Mouse (Mus musculus) left cerebral cortex, postnatal 25 days (tissue): ENCODE measurements at regions not wholly inside any gene's neighbourhood (a gene's known extent, or its start where the extent isn't known, plus 50 kb on each side); places are given as distances from the start of the nearest gene placed in this dataset.

ENCODE experiments used
- DNase-seq, 2 experiments: peaks; one replicate each; pipeline ENCODE4 v3.0.0; 2022; ENCODE audit warnings: low spot score in 2 of 2, mixed read lengths in 1 of 2
- intact Hi-C: fragments of 180-260 bp; cut with DNase I; formaldehyde crosslinking; loops from one replicate; pipeline ENCODE4 v1.15.1; 2025

DNA sequence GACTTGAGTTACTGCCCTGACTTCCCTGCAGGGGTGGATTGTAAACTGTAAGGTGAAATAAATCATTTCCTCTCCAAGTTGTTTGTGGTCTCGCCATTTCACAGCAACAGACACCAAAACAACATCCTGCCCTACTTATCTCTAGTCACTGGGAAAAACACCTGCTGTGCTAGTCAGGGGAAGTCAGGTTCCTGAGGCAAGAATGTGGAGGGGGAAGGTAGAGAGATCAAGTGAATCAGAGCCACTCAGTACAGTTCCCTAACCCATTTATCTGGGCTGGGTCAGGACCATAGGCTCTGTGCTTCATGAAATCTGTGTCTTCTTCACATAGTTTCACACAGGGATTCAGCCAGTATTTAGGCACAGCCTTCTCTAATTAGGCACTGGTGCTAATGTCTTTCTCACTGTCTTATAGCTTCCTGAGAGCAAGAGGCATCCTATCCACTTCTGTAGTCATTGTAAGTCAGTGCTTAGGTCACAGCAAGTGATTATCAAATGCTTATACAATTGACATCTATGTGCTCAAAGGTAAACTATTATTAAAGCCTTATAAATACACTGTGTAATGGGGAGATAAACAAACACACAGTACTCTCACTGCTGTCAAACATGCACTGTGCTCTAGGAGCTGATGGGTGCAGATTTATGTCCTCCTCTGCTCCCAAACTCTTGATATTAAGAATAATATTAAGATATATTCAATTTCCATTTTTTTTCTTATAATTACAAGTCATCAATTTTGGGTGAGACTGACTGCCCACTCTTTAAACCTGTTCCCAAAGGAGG lies 487.4 kb upstream of the Marcks start:
- intact Hi-C loops = no loop called here
- no peak for DNase-seq

DNA sequence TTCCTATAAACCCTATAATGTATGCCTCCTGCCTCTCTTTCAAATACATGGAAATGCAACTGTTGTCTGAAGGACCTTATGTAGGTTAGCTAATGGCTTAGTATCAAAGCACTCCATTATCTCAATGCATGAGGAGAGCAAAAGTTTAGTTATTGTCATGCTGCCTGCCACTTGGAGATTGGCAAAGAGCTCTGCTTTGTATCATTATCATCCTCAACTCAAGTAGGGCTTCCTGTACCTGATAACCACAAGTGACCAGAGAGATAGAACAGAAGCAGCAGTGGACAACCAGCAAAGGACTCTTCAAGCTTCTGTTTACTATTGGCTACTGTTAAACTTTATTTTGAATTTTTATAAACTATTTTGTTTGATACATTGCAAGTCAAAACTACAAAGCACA lies 484.3 kb upstream of the Marcks start:
- intact Hi-C loops = no loop called here
- DNase-seq = no peak

DNA sequence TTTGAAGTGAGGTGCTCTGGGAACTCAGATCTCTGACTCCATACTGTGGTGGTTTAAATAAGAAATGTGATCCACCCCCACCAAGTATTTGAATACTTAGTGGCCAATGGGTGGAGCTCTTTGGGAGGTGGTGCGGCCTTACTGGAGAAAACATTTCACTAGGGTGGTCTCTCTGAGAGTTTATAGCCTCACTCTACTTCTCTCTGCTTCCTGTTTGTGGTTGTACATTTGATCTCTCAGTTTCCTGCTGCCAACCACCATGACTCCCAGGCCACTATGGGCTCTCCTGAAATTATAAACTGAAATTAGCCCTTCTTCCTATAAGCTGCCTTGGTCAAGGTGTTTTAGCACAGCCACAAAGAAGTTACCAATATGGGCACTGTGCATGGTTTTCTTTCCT lies 479.9 kb upstream of the Marcks start:
- no peak for DNase-seq
- intact Hi-C loops = no loop called here

DNA sequence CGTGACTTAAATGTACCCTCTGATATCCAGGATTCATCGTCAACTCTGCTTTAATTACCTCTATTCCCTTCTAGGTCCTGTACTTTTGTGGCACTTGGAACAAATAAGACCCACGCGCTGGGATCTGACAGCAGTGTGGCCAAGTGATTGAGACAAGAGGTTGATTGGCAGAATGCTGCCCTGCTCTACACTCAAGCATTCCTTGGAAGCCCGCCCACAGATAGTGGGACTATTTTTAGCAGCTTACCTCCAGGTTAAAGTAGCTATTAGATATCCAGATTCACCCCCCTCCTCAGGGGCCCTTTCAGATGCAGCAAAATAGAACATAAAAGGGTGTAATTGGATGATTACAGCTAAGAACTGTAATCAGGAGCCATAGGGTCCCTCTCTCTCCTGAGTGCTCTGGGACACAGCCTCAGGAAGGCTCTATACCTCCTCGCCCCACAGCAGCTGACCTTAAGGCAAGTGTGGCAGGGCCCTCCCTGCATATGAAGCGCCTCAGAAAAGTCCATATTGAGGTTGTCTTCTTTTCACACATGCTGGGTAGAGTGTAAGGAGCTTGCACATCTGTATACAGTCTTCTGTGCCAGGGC lies 479.1 kb upstream of the Marcks start:
- no peak for DNase-seq
- intact Hi-C loops = no loop called here

DNA sequence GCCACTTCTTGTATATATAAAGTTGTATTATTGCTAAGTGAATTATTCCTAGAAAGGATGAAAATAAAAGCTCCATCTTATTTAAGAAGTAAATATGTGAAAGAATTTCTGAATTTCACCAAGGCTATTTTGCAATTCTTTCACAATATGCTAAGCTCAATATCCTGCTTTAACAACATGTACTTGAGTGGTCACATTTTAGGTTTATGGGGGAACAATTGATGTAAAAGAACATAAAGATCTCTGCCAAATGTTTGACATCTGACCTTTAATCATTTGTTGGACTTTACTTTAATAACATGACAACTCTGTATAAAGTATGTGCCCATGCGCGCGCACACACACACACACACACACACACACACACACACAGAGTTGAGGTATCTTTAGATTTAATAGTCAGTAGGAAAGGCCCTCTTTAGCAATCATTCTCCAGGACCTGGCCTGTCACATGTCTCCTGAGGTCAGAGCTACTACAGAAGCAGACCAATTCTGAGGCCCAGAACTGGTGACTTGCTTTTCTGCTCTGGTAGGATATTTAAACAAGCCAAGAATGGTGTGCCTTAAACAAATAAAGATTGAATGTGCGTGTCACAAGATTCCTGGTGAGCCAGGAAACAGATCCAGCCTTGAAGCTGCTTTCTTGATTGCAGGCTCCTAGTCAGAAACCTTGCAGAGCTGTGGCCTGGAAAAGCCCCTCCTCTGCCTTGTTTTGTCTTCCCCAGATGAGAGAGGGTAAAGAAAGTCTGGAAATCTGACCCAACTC lies 477.4 kb upstream of the Marcks start:
- intact Hi-C loops = no loop called here
- DNase-seq = no peak

DNA sequence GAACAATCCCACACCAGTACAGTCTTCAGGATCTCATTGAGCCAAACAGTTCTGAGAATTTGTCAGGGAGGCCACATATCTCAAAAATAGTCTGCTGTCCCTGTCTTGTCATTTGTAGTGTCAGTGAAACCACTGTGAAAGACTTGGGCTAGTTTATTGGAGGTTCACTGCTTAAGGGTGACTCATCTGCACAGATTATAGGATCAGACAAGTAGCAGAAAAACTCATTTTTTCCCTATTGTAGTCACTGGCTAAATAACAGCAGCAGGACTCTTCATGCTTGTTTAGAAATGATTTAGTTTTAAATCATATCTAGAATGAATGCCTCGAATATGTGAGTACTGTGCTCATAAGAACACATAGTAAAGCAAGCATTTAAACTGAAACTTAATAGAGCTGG lies 475.2 kb upstream of the Marcks start:
- intact Hi-C loops = no loop called here

DNA sequence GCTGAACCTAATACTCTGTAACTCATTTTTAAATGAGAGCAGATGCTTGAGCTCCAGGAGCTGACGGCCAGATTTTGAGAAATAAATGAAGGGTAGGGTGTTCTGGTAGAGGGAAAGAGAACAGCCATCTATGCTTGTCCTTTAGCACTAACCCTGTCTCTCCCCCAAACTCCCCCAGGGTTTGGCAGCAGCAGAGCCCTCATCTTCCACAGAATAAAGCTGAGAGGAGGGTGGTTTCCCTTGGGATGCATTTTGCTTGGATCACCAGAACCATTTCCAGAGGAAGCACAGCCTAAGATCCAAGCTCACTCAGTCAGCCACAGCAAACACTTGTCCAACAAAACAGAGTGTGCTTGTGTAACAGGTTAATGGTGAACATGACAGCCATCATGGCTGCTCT lies 464.8 kb upstream of the Marcks start:
- DNase-seq = no peak
- intact Hi-C loops = no loop called here

More for the DNA sequence above, 475.2 kb upstream of the Marcks start:
- DNase-seq = no peak

DNA sequence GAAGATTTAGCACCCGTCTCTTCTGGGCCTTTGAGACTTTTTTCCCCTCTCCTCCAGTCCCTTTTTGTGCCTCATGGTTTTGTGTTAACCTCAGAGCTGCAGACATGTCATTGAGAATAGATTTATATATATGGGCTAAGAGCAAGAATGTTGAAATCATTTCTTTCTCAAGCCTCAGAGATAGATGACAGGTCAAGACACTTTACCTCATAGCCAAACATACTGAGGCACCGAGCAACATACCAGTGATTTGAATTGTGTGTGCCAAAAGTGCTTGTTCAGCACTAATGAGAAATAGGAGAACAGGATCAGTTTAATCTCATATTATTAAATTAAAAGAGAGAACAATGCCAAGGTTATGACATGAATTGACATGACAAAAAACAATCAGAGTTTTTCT lies 464.2 kb upstream of the Marcks start:
- intact Hi-C loops = no loop called here
- DNase-seq = no peak

DNA sequence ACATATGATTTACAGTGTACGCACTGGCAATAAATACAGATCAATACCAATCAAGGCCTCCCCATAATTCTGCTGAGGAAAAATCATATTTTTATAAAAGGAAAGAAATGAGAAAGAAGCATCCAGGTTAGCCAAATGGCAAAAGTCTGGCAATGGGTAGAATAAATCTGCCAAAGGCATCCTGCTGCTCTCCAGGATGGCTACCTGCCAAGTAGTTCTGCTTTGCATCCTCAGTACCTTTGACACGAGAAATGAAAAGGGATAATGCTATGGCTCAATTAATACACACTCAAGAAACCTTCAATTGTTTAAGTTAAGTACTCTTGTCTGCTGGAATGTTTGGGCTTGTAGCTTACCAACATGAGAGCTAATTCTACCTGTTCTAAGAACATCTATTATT lies 451.2 kb upstream of the Marcks start:
- intact Hi-C loops = no loop called here
- no peak for DNase-seq

DNA sequence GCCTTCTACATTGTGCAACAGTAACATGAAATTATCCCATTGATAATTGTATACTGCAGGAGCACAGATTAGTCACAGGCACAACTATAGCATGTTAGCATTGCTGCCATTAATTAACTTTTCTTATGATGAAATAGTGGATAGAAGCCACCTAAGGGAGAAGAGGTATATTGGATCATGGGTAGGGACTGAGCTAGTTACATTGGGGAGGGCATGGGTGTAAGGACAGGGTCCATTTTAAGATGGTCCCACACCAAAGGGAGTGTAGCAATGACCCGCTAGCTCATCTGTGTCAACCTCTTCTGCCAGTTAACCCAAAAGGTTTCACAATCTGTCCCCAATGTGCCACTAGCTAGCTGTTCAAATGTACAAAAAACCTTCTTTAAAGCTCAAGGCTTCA lies 450.3 kb upstream of the Marcks start:
- intact Hi-C loops = no loop called here

DNA sequence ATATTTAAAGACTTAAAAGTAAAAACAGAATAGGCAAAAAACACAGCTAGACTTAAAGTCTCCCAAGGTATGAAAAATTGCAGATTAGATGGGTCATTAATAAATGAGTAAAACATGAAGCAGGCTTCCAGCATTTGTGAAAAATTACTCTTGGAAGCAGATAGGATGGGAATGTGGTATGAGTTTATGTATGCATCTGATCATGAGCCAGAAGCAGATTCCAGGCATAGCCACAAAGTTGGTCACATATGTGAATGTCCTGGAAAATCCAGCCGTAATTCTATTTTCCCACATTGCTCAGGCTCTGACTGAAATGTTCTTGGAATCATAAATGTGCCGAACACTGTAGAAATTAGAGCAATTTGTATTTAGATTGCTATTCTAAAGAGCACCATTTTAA lies 432.5 kb upstream of the Marcks start:
- intact Hi-C loops = no loop called here
- no peak for DNase-seq

More for the DNA sequence above, 450.3 kb upstream of the Marcks start:
- no peak for DNase-seq

DNA sequence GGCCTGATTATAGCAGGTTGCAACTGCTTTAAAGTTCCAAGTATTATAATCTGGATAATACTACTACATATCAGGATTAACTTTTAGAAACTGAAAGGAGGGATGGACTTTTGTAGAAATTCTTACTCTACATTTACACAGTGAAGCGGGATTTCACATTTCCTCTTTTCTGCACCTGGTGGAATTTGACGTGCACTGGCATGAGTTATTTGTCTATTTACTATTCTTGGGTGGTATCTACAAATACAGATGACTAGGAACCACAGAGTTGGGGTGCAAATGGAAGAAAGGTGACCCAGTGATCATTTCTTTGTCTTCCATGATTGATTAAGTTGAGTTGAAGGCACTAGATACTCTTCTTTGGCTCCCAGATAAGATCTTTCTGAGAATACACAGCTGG lies 423.0 kb upstream of the Marcks start:
- DNase-seq = no peak
- intact Hi-C loops = no loop called here

DNA sequence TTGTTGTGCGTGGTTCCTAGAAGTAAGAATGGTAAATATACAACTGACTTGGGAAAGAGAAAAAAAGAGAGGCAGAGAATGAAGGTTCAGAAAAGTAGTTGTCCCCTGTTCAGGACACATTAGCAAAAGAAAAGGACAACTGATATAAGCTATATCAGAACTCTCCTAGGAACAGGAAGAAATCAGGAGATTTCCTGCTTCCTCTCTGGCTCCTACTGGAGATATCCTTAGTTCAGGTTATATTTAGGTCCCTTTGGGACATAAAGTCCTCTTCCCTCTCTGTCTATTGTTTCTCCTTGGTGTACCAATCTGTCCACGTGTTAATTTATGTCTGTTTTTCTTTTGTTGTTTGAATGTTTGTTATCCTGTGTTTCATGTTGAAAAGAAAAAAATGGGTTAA lies 410.7 kb upstream of the Marcks start:
- intact Hi-C loops = no loop called here
- DNase-seq = no peak

DNA sequence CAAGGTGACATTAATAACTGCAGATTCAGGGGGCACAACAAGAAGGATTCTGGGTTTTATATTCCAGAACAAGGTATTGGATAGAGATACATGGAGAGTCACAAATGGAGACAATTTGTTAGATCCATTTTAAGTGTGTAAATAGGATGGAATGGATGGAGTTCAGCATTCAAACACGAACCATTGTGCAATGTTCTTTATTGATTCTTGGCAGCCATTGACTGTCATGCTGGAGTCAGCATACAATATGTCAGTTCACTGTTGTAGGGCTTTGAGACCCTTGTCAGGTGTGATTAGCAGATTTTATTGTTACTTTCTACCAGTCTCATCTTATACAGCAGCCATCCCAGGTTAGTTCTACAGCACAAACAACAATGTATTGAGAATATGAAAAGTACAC lies 402.0 kb upstream of the Marcks start:
- intact Hi-C loops = no loop called here
- no peak for DNase-seq

DNA sequence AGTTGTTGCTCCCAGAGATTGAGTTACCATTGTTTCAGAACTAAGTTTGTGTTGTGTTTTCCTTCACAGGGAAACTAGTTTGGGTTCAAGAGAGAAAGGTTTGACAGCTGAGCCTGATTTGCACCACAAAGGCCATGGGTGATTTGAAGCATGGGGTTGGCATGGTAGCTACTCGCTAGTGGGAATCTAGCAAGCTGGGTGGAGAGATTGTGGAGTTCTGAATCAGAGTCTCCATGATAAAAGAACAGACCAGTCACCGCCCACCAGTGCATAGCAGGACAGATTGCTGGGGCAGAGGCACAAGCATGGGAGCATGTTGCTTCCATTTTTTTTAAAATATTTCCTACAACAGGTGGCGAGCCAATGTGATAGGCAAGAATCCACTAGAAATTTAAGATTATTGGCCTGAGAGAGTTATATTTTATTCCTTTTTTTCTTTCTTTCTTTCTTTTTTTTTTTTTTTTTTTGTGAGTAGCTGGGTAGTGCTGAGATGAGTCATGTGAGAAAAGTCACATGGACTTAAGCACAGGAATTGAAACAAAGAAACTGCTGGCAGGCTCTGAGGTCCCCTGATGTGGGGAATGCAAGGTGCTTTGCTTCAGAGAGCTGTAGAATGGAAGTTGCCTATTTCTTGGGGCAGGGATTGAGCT lies 367.4 kb upstream of the Marcks start:
- intact Hi-C loops = no loop called here
- DNase-seq = no peak

DNA sequence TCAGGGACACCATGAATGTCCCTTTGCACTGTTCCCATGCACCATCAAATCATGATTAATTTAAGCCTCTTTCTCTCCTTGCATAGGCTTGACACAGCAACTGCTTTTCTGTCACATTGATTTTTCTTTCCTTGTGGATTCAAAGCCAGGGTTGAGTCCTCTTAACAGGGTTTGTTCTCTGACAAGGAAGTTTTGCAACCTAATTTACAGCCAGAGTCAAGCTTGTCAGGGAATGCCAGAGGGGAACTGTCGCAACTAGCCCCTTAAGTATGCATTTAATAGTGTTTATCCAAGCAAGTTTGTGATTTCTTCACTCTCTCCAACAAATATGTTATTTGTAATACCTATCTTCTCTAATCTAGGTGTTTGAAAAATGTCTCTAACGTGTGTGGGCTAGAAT lies 365.7 kb upstream of the Marcks start:
- intact Hi-C loops = no loop called here
- no peak for DNase-seq

DNA sequence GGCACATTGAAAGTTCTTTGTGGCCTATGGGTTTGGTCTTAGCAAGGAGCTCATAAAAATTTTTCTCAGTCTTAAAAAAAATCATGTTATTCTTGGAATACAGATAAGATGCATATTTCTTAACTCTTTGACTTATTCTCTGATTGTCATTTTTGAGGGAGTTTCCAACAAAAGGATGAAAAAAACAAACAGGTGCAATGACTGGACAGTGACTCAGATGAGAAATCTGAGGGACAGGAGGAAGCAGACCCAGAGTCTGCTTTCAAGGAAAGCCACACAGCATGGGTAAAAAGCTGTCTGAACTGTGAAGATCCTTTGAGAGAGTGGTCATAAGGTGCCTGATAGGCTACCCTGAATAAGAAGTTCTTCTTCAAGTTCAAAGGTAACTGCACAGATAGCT lies 363.8 kb upstream of the Marcks start:
- intact Hi-C loops = no loop called here
- DNase-seq = no peak

DNA sequence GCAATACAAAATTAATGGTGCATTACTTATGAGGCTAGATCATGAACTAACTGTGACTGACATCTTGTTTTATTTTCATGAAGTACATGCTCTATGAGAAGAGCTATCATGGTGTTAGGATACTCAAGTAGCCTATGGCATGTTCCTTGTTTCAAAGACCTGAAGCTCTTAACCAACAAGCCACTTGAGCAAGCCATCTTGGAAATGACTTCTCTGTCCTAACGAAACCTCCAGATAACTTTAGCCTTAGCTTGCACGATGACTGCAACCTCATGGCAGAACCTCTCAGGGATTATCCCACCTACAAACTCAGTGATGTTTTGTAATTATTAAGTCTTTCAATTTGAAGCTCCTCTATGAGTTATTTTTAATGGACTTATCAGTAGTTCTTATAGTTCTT lies 362.3 kb upstream of the Marcks start:
- DNase-seq = no peak
- intact Hi-C loops = no loop called here

DNA sequence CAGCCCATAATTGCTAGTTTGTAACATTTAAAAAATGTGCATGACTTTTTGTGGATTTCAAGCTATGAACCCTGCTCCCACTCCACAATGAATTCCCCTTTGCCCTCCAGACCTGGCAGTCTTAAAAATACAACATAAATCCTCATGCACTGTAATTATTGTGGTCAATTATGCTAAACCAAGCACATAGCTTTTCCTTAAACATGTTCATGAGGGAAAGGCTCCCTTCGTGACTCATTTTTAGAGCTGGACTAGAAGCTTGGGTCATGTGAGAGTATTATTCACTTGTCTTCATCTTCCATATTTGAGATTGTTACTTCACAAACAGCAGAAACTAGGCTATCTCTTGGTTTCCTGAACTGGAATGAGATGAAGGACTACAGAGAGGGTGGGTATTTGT lies 356.7 kb upstream of the Marcks start:
- DNase-seq = no peak
- intact Hi-C loops = no loop called here

DNA sequence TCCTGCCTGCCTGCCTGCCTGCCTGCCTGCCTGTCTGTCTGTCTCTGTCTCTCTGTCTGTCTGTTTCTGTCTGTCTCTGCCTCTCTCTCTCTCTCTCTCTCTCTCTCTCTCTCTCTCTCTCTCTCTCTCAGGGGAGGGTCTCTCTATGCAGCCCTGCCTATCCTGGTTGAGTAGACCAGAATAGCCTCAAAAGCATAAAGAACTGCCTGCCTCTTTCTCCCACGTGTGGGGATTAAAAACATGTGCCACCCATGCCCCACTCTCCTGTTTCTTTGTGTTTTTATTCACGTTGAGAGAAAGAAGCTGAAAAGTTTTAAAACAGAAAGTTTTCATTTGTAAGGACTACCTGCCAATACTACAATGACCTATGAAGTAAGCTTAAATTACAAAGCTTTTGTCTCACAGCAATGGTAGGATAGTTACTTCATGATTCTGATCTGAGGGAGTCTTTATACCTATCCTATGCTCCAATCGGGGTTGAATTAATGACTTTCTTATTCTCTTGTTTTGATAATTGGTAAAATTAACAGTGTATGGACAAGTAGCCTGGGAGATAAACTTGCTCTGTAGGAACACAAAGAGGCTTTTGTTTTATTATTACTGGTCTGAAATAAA lies 355.9 kb upstream of the Marcks start:
- intact Hi-C loops = no loop called here
- no peak for DNase-seq
